Mouse (Mus musculus) heart, embryonic 11.5 days (tissue): ENCODE measurements around the gene Fcor. TPM values are rescaled to one million over a fixed set of nuclear protein-coding genes. Genes with fewer than 3 reads are reported as not detected.

Experiments used
- ATAC-seq: fragments of 200-750 bp; cut with Nextera tagmentation; replicated peaks from 2 replicates; pipeline ENCODE4 v1.8.0; 2017; ENCODE audit warnings: moderate library complexity; ENCODE audit not compliant: insufficient number of reproducible peaks, low FRiP score, low TSS enrichment
- H3K27ac ChIP-seq: fragments of 300-500 bp; sonication (generic); 2 replicates; pipeline ENCODE4 v1.5.1; 2014; ENCODE audit warnings: mild to moderate bottlenecking, low read depth, low read length
- H3K27me3 ChIP-seq: fragments of 300-500 bp; sonication (generic); 2 replicates; pipeline ENCODE4 v1.6.1; 2014; ENCODE audit warnings: mild to moderate bottlenecking, low read length, mixed read lengths; ENCODE audit not compliant: control insufficient read depth, insufficient read depth
- H3K36me3 ChIP-seq: fragments of 300-500 bp; sonication (generic); 2 replicates; pipeline ENCODE4 v1.6.1; 2014; ENCODE audit warnings: mild to moderate bottlenecking, low read length, moderate library complexity, mixed read lengths; ENCODE audit not compliant: control insufficient read depth, insufficient read depth
- H3K4me1 ChIP-seq: fragments of 300-500 bp; sonication (generic); 2 replicates; pipeline ENCODE4 v1.6.1; 2014; ENCODE audit warnings: low read length; ENCODE audit not compliant: control insufficient read depth, insufficient read depth
- H3K4me2 ChIP-seq: fragments of 300-500 bp; sonication (generic); 2 replicates; pipeline ENCODE4 v1.6.1; 2014; ENCODE audit warnings: mild to moderate bottlenecking, moderate library complexity
- H3K4me3 ChIP-seq: fragments of 300-500 bp; sonication (generic); 2 replicates; pipeline ENCODE4 v1.5.1; 2014; ENCODE audit warnings: low read depth, low read length
- H3K9ac ChIP-seq: fragments of 300-500 bp; sonication (generic); 2 replicates; pipeline ENCODE4 v1.6.1; 2014; ENCODE audit warnings: mild to moderate bottlenecking, low read depth, low read length, moderate library complexity
- H3K9me3 ChIP-seq: fragments of 300-500 bp; sonication (generic); replicated peaks from 2 replicates; pipeline ENCODE4 v1.6.1; 2016; ENCODE audit warnings: low read length; ENCODE audit not compliant: control insufficient read depth
- WGBS: fragments of 180-500 bp; shearing (Covaris S2); extraction: QIAGEN DNeasy Blood & Tissue Kit; methylation state at CpG from one replicate; pipeline ENCODE4 v1.1.7; 2014; ENCODE audit not compliant: insufficient replicate concordance; 5-methylcytosine and 5-hydroxymethylcytosine counted together
- polyA plus RNA-seq: library from polyadenylated mRNA; unstranded; fragments of >200 nt; fragmentation: Nextera tagmentation; extraction: Ambion mirVana; gene quantifications from 2 replicates; pipeline ENCODE4 v1.2.1, GENCODE M21; 2014

Fcor gene
- polyA plus RNA-seq, 1 experiment from 2014 or later, result 12.2 TPM

- Histone ChIP-seq H3K9ac (peak within 1 kb of the TSS; percentile 74), H3K27ac (no peak within 1 kb of the TSS), H3K9me3 (no peaks in the 10 kb centered on the region), H3K36me3 (peaks cover 11% of the 10 kb centered on the region), H3K4me3 (peak within 1 kb of the TSS; percentile 80), H3K4me1 (peaks cover 4% of the 10 kb centered on the region), H3K4me2 (peak within 1 kb of the TSS; percentile 81), H3K27me3 (no peaks in the 10 kb centered on the region)
- peak; percentile 98 for ATAC-seq
- WGBS, result under 1% methylated on average over 37 of the region's 37 CpGs
Measured at GRCm38 (mm10) chr8:3621199-3621970, 50.8 kb downstream of the Fcor start, which contains the start of the genes Xab2 and Pet100. TSS of gene Xab2 (minus strand) at chr8:3621316. TSS of gene Pet100 (plus strand) at chr8:3621548.

Other genes with a start within 250 kb of the Fcor start
- gene Pex11g, start 204.7 kb downstream of the Fcor start, polyA plus RNA-seq, result 2.7 and 3.1 TPM in 2 replicates
- not detected in 2 replicates for gene Tex45, start 201.5 kb downstream of the Fcor start, polyA plus RNA-seq
- 11.5 and 19.7 TPM in 2 replicates for gene Zfp358, start 179.2 kb downstream of the Fcor start, polyA plus RNA-seq
- 31.3 and 48.1 TPM in 2 replicates for gene Mcoln1, start 171.9 kb downstream of the Fcor start, polyA plus RNA-seq
- 14.0 and 15.9 TPM in 2 replicates for gene Pnpla6, start 157.0 kb downstream of the Fcor start, polyA plus RNA-seq
- 3.9 and 5.1 TPM in 2 replicates for gene C330021F23Rik, start 104.4 kb downstream of the Fcor start, polyA plus RNA-seq
- gene Camsap3, start 85.1 kb downstream of the Fcor start, polyA plus RNA-seq, result 1.6 TPM in 2 replicates
- 32.6 and 34.7 TPM in 2 replicates for gene Xab2, start 51.0 kb downstream of the Fcor start, polyA plus RNA-seq
- 109 and 114 TPM in 2 replicates for gene Pet100, start 50.8 kb downstream of the Fcor start, polyA plus RNA-seq
- 0.11 TPM in 1 of 2 replicates, not detected in the other for gene Pcp2, start 46.8 kb downstream of the Fcor start, polyA plus RNA-seq
- 57.7 and 60.2 TPM in 2 replicates for gene Stxbp2, start 41.4 kb downstream of the Fcor start, polyA plus RNA-seq
- gene Retn, start 16.6 kb downstream of the Fcor start, polyA plus RNA-seq, result not detected in 2 replicates
- not detected in 2 replicates for gene Mcemp1, start 6.6 kb downstream of the Fcor start, polyA plus RNA-seq
- gene Trappc5, start 3.9 kb upstream of the Fcor start, polyA plus RNA-seq, result 26.3 and 33.2 TPM in 2 replicates
- 0.13 and 0.14 TPM in 2 replicates for gene Fcer2a, start 21.8 kb upstream of the Fcor start, polyA plus RNA-seq
- 4.1 and 4.6 TPM in 2 replicates for gene Clec4g, start 48.3 kb upstream of the Fcor start, polyA plus RNA-seq
- not detected in 2 replicates for gene Cd209a, start 76.6 kb upstream of the Fcor start, polyA plus RNA-seq
- not detected in 2 replicates for gene Cd209e, start 181.9 kb upstream of the Fcor start, polyA plus RNA-seq
- not detected in 2 replicates for gene Cd209d, start 206.2 kb upstream of the Fcor start, polyA plus RNA-seq